Mouse (Mus musculus) liver, embryonic 12.5 days (tissue): ENCODE measurements at regions not wholly inside any gene's neighbourhood (a gene's known extent, or its start where the extent isn't known, plus 50 kb on each side); places are given as distances from the start of the nearest gene placed in this dataset.

Experiments
- ATAC-seq: fragments of 200-750 bp; cut with Nextera tagmentation; 2 replicates; pipeline ENCODE4 v1.8.0; 2017; ENCODE audit warnings: moderate number of reproducible peaks, mild to moderate bottlenecking, moderate library complexity
- H3K27ac ChIP-seq: fragments of 300-500 bp; sonication (generic); 2 replicates; pipeline ENCODE4 v1.5.1; 2016; ENCODE audit warnings: mild to moderate bottlenecking
- H3K27me3 ChIP-seq: fragments of 300-500 bp; sonication (generic); replicated peaks from 2 replicates; pipeline ENCODE4 v1.6.1; 2016; ENCODE audit warnings: mild to moderate bottlenecking, moderate library complexity
- H3K36me3 ChIP-seq: fragments of 300-500 bp; sonication (generic); 2 replicates; pipeline ENCODE4 v1.6.1; 2016; ENCODE audit warnings: mild to moderate bottlenecking, moderate library complexity
- H3K4me1 ChIP-seq: fragments of 300-500 bp; sonication (generic); 2 replicates; pipeline ENCODE4 v1.6.1; 2016
- H3K4me2 ChIP-seq: fragments of 300-500 bp; sonication (generic); 2 replicates; pipeline ENCODE4 v1.6.1; 2016; ENCODE audit warnings: mild to moderate bottlenecking, moderate library complexity
- H3K4me3 ChIP-seq: fragments of 300-500 bp; sonication (generic); 2 replicates; pipeline ENCODE4 v1.5.1; 2016; ENCODE audit warnings: mild to moderate bottlenecking, moderate library complexity
- H3K9ac ChIP-seq: fragments of 300-500 bp; sonication (generic); 2 replicates; pipeline ENCODE4 v1.6.1; 2016; ENCODE audit warnings: mild to moderate bottlenecking, moderate library complexity
- H3K9me3 ChIP-seq: fragments of 300-500 bp; sonication (generic); replicated peaks from 2 replicates; pipeline ENCODE4 v1.6.1; 2016; ENCODE audit warnings: mild to moderate bottlenecking, moderate library complexity
- WGBS: fragments of 180-500 bp; shearing (Covaris S2); methylation state at CpG from one replicate; pipeline ENCODE4 v1.1.7; 2016; ENCODE audit not compliant: insufficient replicate concordance; 5-methylcytosine and 5-hydroxymethylcytosine counted together

GRCm38 (mm10) chr13:44102257-44102656 lies 317.7 kb downstream of the Cd83 start:
- 65% methylated on average over 4 of the region's 4 CpGs for whole genome bisulfite sequencing
- Histone ChIP-seq H3K9ac (no peak overlapping the region), H3K27me3 (peaks cover 19% of the 10 kb centered on the region), H3K4me2 (no peak overlapping the region), H3K4me3 (no peak overlapping the region), H3K9me3 (no peaks in the 10 kb centered on the region), H3K27ac (no peak overlapping the region), H3K36me3 (no peaks in the 10 kb centered on the region), H3K4me1 (no peaks in the 10 kb centered on the region)
- no peak for ATAC-seq

DNA sequence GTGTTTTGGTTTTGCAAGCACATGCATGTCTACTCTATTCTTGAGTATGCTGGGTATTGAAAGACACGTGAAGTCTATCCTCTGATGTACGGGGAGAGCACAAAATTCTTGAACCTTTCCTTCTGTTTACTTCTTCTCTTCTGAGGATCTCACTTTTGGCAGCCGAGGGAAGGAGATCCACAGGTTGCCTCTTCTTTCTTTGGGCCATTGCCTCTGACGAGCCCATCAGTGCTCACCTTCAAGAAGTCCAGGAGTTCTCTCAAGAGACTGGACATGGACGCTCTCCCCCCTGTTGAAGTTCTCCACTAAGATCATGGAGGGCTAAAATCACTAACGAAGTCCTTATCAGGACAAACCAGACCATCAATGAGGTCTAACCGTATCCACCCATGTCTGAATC lies 318.8 kb downstream of the Cd83 start:
- no peak for ATAC-seq
- Histone ChIP-seq H3K27me3 (peaks cover 19% of the 10 kb centered on the region), H3K4me2 (no peak overlapping the region), H3K36me3 (no peaks in the 10 kb centered on the region), H3K27ac (no peak overlapping the region), H3K9ac (no peak overlapping the region), H3K9me3 (no peaks in the 10 kb centered on the region), H3K4me1 (no peaks in the 10 kb centered on the region), H3K4me3 (no peak overlapping the region)
- 55% methylated on average over 7 of the region's 7 CpGs for WGBS

GRCm38 (mm10) chr13:44105161-44105560 lies 320.6 kb downstream of the Cd83 start:
- Histone ChIP-seq H3K9me3 (no peaks in the 10 kb centered on the region), H3K36me3 (no peaks in the 10 kb centered on the region), H3K4me1 (no peaks in the 10 kb centered on the region), H3K4me2 (no peak overlapping the region), H3K9ac (no peak overlapping the region), H3K27me3 (peaks cover 19% of the 10 kb centered on the region), H3K4me3 (no peak overlapping the region), H3K27ac (no peak overlapping the region)
- no peak for ATAC-seq
- 61% methylated on average over 5 of the region's 5 CpGs for WGBS

GRCm38 (mm10) chr13:44108695-44109094 lies 324.1 kb downstream of the Cd83 start:
- H3K27ac ChIP-seq = no peak overlapping the region
- H3K4me3 ChIP-seq = no peak overlapping the region
- no peaks in the 10 kb centered on the region; the same call in 1 of the 2 replicates for H3K27me3 ChIP-seq
- no peak overlapping the region for H3K9ac ChIP-seq
- ATAC-seq = no peak
- no peaks in the 10 kb centered on the region for H3K9me3 ChIP-seq
- no peaks in the 10 kb centered on the region for H3K36me3 ChIP-seq
- H3K4me1 ChIP-seq = no peaks in the 10 kb centered on the region
- WGBS = 74% methylated on average over 11 of the region's 11 CpGs
- H3K4me2 ChIP-seq = no peak overlapping the region

GRCm38 (mm10) chr13:44113043-44113442 lies 328.5 kb downstream of the Cd83 start:
- ATAC-seq = no peak
- Histone ChIP-seq H3K4me2 (no peak overlapping the region), H3K4me1 (no peaks in the 10 kb centered on the region), H3K27me3 (no peaks in the 10 kb centered on the region), H3K4me3 (no peak overlapping the region), H3K9me3 (no peaks in the 10 kb centered on the region), H3K9ac (no peak overlapping the region), H3K36me3 (no peaks in the 10 kb centered on the region), H3K27ac (no peak overlapping the region)
- 69% methylated on average over 5 of the region's 5 CpGs for WGBS

DNA sequence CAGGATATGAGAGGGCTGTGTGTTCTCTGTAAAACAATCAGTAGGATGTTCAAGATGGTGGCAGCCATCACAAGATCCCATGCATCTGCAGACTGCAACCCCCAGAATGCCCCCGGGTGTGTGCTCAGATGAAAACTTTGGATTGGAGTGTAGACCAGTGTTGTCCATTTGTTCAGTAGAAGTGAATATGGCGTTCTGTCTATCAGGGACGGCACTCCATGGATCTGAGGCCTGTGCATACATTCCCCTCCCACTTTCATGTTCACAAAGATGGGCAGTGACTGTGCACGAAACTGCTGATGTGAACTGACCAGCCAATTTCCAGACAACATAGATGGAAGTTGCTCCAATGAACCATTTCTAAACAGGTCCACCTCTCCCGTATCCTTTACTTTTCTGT lies 330.3 kb downstream of the Cd83 start:
- Histone ChIP-seq H3K4me2 (no peak overlapping the region), H3K9ac (no peak overlapping the region), H3K27me3 (no peaks in the 10 kb centered on the region), H3K4me1 (no peaks in the 10 kb centered on the region), H3K9me3 (no peaks in the 10 kb centered on the region), H3K4me3 (no peak overlapping the region), H3K36me3 (no peaks in the 10 kb centered on the region), H3K27ac (no peak overlapping the region)
- 67% methylated on average over 5 of the region's 5 CpGs for WGBS
- ATAC-seq = no peak

DNA sequence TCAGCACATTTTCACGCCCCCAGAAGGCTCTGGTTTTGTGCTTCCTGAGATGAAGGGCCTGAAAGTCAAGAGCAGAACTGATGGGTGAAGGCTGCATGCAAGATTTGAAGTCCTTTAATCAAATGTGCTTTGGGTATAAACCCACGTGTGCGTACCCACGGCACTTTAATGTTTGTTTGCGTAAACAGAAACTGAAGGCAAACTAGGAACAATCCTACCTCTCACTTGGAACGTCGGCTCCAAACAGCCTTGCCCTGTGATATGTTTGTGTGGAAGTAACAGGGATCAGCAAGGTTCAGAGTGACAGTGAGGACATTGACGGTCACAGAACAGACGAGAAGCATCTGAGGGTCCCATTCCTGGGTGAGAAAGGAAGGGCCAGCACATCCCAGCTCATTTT lies 333.3 kb downstream of the Cd83 start:
- H3K27ac ChIP-seq = no peak overlapping the region
- H3K4me2 ChIP-seq = no peak overlapping the region
- no peak overlapping the region for H3K9ac ChIP-seq
- H3K4me1 ChIP-seq = no peaks in the 10 kb centered on the region
- no peaks in the 10 kb centered on the region for H3K36me3 ChIP-seq
- H3K27me3 ChIP-seq = no peaks in the 10 kb centered on the region
- no peak for ATAC-seq
- no peak overlapping the region for H3K4me3 ChIP-seq
- WGBS = 73% methylated on average over 9 of the region's 9 CpGs
- H3K9me3 ChIP-seq = no peaks in the 10 kb centered on the region

- no peak for ATAC-seq
- WGBS = 69% methylated on average over 6 of the region's 6 CpGs
Observed at GRCm38 (mm10) chr13:44118846-44119245, 334.3 kb downstream of the Cd83 start.

GRCm38 (mm10) chr13:44121241-44121671 lies 336.7 kb downstream of the Cd83 start:
- H3K27ac ChIP-seq = no peak overlapping the region
- H3K9me3 ChIP-seq = no peaks in the 10 kb centered on the region
- H3K9ac ChIP-seq = no peak overlapping the region
- no peaks in the 10 kb centered on the region for H3K27me3 ChIP-seq
- H3K4me3 ChIP-seq = no peak overlapping the region
- no peaks in the 10 kb centered on the region for H3K36me3 ChIP-seq
- 49% methylated on average over 6 of the region's 8 CpGs for WGBS
- H3K4me1 ChIP-seq = peaks cover 3% of the 10 kb centered on the region; the same call in 1 of the 2 replicates
- no peak overlapping the region for H3K4me2 ChIP-seq
- no peak for ATAC-seq

More at GRCm38 (mm10) chr13:44118846-44119245, 334.3 kb downstream of the Cd83 start:
- H3K27me3 ChIP-seq = no peaks in the 10 kb centered on the region
- H3K4me2 ChIP-seq = no peak overlapping the region
- no peak overlapping the region for H3K4me3 ChIP-seq
- no peak overlapping the region for H3K27ac ChIP-seq
- H3K4me1 ChIP-seq = no peaks in the 10 kb centered on the region
- no peak overlapping the region for H3K9ac ChIP-seq
- H3K36me3 ChIP-seq = no peaks in the 10 kb centered on the region
- no peaks in the 10 kb centered on the region for H3K9me3 ChIP-seq

- H3K27me3 ChIP-seq = no peaks in the 10 kb centered on the region
- H3K4me1 ChIP-seq = peaks cover 5% of the 10 kb centered on the region; the same call in 1 of the 2 replicates
- H3K4me2 ChIP-seq = no peak overlapping the region
- H3K27ac ChIP-seq = no peak overlapping the region
- ATAC-seq = no peak
- no peaks in the 10 kb centered on the region for H3K9me3 ChIP-seq
- WGBS = 58% methylated on average over 7 of the region's 7 CpGs
- H3K9ac ChIP-seq = no peak overlapping the region
- H3K4me3 ChIP-seq = no peak overlapping the region
- H3K36me3 ChIP-seq = no peaks in the 10 kb centered on the region
Observed at GRCm38 (mm10) chr13:44121932-44122331, 337.4 kb downstream of the Cd83 start.

DNA sequence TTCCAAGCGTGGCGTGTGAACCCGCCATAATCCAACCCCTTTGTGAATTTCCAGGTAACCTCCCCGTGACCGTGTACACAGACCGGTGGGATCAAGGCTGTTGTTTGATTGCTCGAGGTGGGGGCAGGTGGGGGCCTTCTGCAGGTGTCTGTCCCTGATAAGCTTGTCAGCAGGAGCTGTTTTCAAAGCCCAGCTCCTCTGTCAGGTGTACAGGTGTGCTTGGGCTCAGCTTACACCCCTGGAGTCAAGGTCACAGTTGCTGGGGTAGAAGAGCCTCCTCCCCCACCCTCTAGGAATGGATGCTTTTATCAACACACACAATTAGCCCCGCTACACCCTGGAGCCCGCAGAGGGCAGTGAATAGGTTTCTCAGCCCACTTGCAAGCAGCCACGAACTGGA lies 341.6 kb downstream of the Cd83 start:
- H3K9ac ChIP-seq = no peak overlapping the region
- 32% methylated on average over 10 of the region's 10 CpGs for WGBS
- H3K4me2 ChIP-seq = no peak overlapping the region
- H3K4me3 ChIP-seq = no peak overlapping the region
- H3K27ac ChIP-seq = no peak overlapping the region
- ATAC-seq = no peak
- no peaks in the 10 kb centered on the region for H3K9me3 ChIP-seq
- H3K4me1 ChIP-seq = peaks cover 5% of the 10 kb centered on the region; the same call in 1 of the 2 replicates
- no peaks in the 10 kb centered on the region for H3K36me3 ChIP-seq
- no peaks in the 10 kb centered on the region for H3K27me3 ChIP-seq

DNA sequence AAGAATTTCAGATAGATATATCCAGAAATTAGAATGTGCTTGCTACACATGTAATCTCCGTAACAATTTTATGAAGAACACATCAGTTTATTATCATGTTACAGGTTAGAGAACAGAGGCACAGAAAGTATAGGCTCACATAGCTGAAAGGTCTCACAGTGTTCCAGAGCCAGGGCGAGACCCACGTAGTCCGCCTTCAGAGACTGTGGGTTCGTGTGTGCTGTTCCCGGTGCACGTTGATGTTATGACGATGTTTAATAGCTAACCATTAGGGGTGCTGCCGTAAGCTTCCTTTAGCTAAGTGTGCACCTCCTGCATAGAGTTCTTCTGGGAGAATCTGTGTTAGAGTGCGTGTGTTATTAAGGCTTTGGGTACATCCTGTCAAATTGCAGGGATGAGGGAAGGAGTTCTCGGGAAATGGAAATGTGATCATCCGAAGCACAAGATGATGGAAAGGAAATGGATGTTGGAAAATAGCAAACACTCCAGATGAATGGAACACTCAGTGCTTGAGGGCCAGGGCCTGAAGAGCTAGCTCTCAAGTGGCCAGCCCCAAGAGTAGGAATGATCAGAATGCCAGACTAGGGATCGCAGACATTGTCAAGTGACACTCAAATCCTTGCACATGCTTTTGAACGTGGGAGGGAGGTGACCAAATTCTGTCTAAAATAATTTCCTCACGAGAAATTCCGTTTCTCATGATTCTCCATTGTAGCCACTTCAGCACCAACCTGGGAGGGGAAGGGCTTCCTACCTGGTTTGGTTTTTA lies 344.1 kb downstream of the Cd83 start:
- Histone ChIP-seq H3K4me3 (no peak overlapping the region), H3K9me3 (no peaks in the 10 kb centered on the region), H3K27me3 (no peaks in the 10 kb centered on the region), H3K9ac (no peak overlapping the region), H3K4me1 (peaks cover 5% of the 10 kb centered on the region; the same call in 1 of the 2 replicates), H3K27ac (no peak overlapping the region), H3K36me3 (no peaks in the 10 kb centered on the region), H3K4me2 (no peak overlapping the region)
- no peak for ATAC-seq
- WGBS = 81% methylated on average over 16 of the region's 16 CpGs

- Histone ChIP-seq H3K9me3 (no peaks in the 10 kb centered on the region), H3K27ac (no peak overlapping the region), H3K27me3 (no peaks in the 10 kb centered on the region), H3K4me2 (no peak overlapping the region), H3K4me1 (no peaks in the 10 kb centered on the region), H3K9ac (no peak overlapping the region), H3K4me3 (no peak overlapping the region), H3K36me3 (no peaks in the 10 kb centered on the region)
- 83% methylated on average over 5 of the region's 5 CpGs for WGBS
- ATAC-seq = no peak
Observed at GRCm38 (mm10) chr13:44131916-44132315, 347.3 kb downstream of the Cd83 start.
